Mouse (Mus musculus): Measurements from ENCODE around the gene Brinp1. TPM values are rescaled to one million over a fixed set of nuclear protein-coding genes. Genes with fewer than 3 reads are reported as not detected.
"Not testable (repeated sequence)": the region's sequence is repeated elsewhere in the genome, so short reads cannot be mapped to it uniquely, and the experiment has no call there.

The Brinp1 gene
- total RNA-seq, 2 experiments from 2014 or later, result not detected

GRCm38 (mm10) chr4:68846976-68847375 lies 107.2 kb downstream of the Brinp1 start:
- intact Hi-C loops (cut with DNase I), result no loop called here

GRCm38 (mm10) chr4:68845964-68846363 lies 108.2 kb downstream of the Brinp1 start:
- no peak for DNase-seq

More at GRCm38 (mm10) chr4:68846976-68847375, 107.2 kb downstream of the Brinp1 start:
- no peak for DNase-seq

GRCm38 (mm10) chr4:68813997-68814396 lies 140.2 kb downstream of the Brinp1 start:
- DNase-seq; intact Hi-C loops (cut with DNase I): not testable (repeated sequence)

More at GRCm38 (mm10) chr4:68845964-68846363, 108.2 kb downstream of the Brinp1 start:
- intact Hi-C loops (cut with DNase I), result no loop called here

GRCm38 (mm10) chr4:68806502-68806901 lies 147.7 kb downstream of the Brinp1 start:
- intact Hi-C loops (cut with DNase I), result no loop called here
- no peak for DNase-seq

- intact Hi-C loops (cut with DNase I), result no loop called here
- no peak for DNase-seq
These were observed 152.0 kb downstream of the Brinp1 start for GRCm38 (mm10) chr4:68801923-68802855.

GRCm38 (mm10) chr4:68790003-68790402 lies 164.2 kb downstream of the Brinp1 start:
- intact Hi-C loops (cut with DNase I), result no loop called here
- DNase-seq, result no peak

GRCm38 (mm10) chr4:68788477-68788999 lies 165.7 kb downstream of the Brinp1 start:
- intact Hi-C loops (cut with DNase I), result no loop called here
- DNase-seq, result no peak

GRCm38 (mm10) chr4:68787642-68788041 lies 166.6 kb downstream of the Brinp1 start:
- intact Hi-C loops (cut with DNase I), result no loop called here

GRCm38 (mm10) chr4:68768256-68768655 lies 185.9 kb downstream of the Brinp1 start:
- intact Hi-C loops (cut with DNase I), result no loop called here
- DNase-seq, result no peak

More at GRCm38 (mm10) chr4:68787642-68788041, 166.6 kb downstream of the Brinp1 start:
- DNase-seq, result no peak

GRCm38 (mm10) chr4:68767393-68767792 lies 186.8 kb downstream of the Brinp1 start:
- intact Hi-C loops (cut with DNase I), result no loop called here

GRCm38 (mm10) chr4:68765772-68766573 lies 188.2 kb downstream of the Brinp1 start:
- DNase-seq, result no peak
- intact Hi-C loops (cut with DNase I), result no loop called here

More at GRCm38 (mm10) chr4:68767393-68767792, 186.8 kb downstream of the Brinp1 start:
- DNase-seq, result no peak

- intact Hi-C loops (cut with DNase I), result no loop called here
These were observed 189.3 kb downstream of the Brinp1 start for GRCm38 (mm10) chr4:68764937-68765336.

GRCm38 (mm10) chr4:68720983-68721382 lies 233.2 kb downstream of the Brinp1 start:
- intact Hi-C loops (cut with DNase I), result no loop called here
- no peak for DNase-seq

More at GRCm38 (mm10) chr4:68764937-68765336, 189.3 kb downstream of the Brinp1 start:
- no peak for DNase-seq

Data from gastrocnemius, postnatal 36 days (tissue).